Mouse (Mus musculus) limb, embryonic 14.5 days (tissue): ENCODE measurements around the gene Pdgfb. TPM values are rescaled to one million over a fixed set of nuclear protein-coding genes. Genes with fewer than 3 reads are reported as not detected.

Source experiments
- ATAC-seq: fragments of 200-750 bp; cut with Nextera tagmentation; 2 replicates; pipeline ENCODE4 v1.8.0; 2017; ENCODE audit warnings: low read depth, moderate number of reproducible peaks, moderate TSS enrichment; ENCODE audit not compliant: low FRiP score
- DNase-seq: peaks from one replicate; pipeline ENCODE4 v3.0.0-alpha.2; 2015; ENCODE audit warnings: low spot score
- H3K27ac ChIP-seq: fragments of 300-500 bp; sonication (generic); replicated peaks from 2 replicates; pipeline ENCODE4 v1.5.1; 2014; ENCODE audit warnings: low read depth, mild to moderate bottlenecking, low read length, moderate library complexity, mixed read lengths
- H3K27me3 ChIP-seq: fragments of 300-500 bp; sonication (generic); 2 replicates; pipeline ENCODE4 v1.6.1; 2014; ENCODE audit warnings: low read length, mixed read lengths; ENCODE audit not compliant: control insufficient read depth, insufficient read depth
- H3K36me3 ChIP-seq: fragments of 300-500 bp; sonication (generic); 2 replicates; pipeline ENCODE4 v1.6.1; 2014; ENCODE audit warnings: mild to moderate bottlenecking, low read length, moderate library complexity, mixed read lengths; ENCODE audit not compliant: control insufficient read depth, insufficient read depth
- H3K4me1 ChIP-seq: fragments of 300-500 bp; sonication (generic); 2 replicates; pipeline ENCODE4 v1.6.1; 2014; ENCODE audit warnings: antibody characterized with exemption, low read length, mixed read lengths; ENCODE audit not compliant: control insufficient read depth, insufficient read depth
- H3K4me2 ChIP-seq: fragments of 300-500 bp; sonication (generic); replicated peaks from 2 replicates; pipeline ENCODE4 v1.6.1; 2014; ENCODE audit warnings: low read depth, mild to moderate bottlenecking, low read length, moderate library complexity; ENCODE audit not compliant: severe bottlenecking
- H3K4me3 ChIP-seq: fragments of 300-500 bp; sonication (generic); replicated peaks from 2 replicates; pipeline ENCODE4 v1.5.1; 2014; ENCODE audit warnings: low read length
- H3K9ac ChIP-seq: fragments of 300-500 bp; sonication (generic); 2 replicates; pipeline ENCODE4 v1.6.1; 2014; ENCODE audit warnings: mild to moderate bottlenecking, low read depth, low read length, moderate library complexity; ENCODE audit not compliant: severe bottlenecking
- H3K9me3 ChIP-seq: fragments of 300-500 bp; sonication (generic); 2 replicates; pipeline ENCODE4 v1.6.1; 2016; ENCODE audit warnings: low read length; ENCODE audit not compliant: control insufficient read depth
- POLR2A ChIP-seq: fragments of 200-500 bp; IDR thresholded peaks from 2 replicates; pipeline ENCODE4 v1.8.0; 2012; ENCODE audit warnings: inconsistent platforms, mild to moderate bottlenecking, moderate library complexity, borderline replicate concordance; ENCODE audit not compliant: insufficient read depth, insufficient read length; ENCODE audit errors: extremely low read depth
- WGBS: fragments of 180-500 bp; shearing (Covaris S2); extraction: QIAGEN DNeasy Blood & Tissue Kit; methylation state at CpG from one replicate; pipeline ENCODE4 v1.1.7; 2014; 5-methylcytosine and 5-hydroxymethylcytosine counted together
- polyA plus RNA-seq, 2 experiments: library from polyadenylated mRNA; depleted of rRNA in 1 of 2; stranded (reverse) in 1 of 2; unstranded in 1 of 2; fragments of >200 nt; fragmentation: Nextera tagmentation in 1 of 2; extraction: Ambion mirVana in 1 of 2; gene quantifications; 2 replicates each; pipeline versions ENCODE4 v1.2.1 to v1.2.3; 2012 to 2014

Pdgfb gene
- polyA plus RNA-seq, 2 experiments = 4.2 to 15.4 TPM

GRCm38 (mm10) chr15:80051092-80051761 lies 36.5 kb upstream of the Pdgfb start:
- Histone ChIP-seq H3K4me3 (no peak overlapping the region), H3K4me1 (peaks cover 12% of the 10 kb centered on the region), H3K9ac (no peak overlapping the region), H3K27ac (no peak overlapping the region; the same call in 1 of the 2 replicates), H3K4me2 (no peak overlapping the region), H3K27me3 (no peaks in the 10 kb centered on the region), H3K36me3 (no peaks in the 10 kb centered on the region), H3K9me3 (no peaks in the 10 kb centered on the region)
- DNase-seq (no peak), ATAC-seq (no peak)
- TF ChIP-seq POLR2A = no peak
- WGBS = 46% methylated on average over 19 of the region's 19 CpGs

GRCm38 (mm10) chr15:80050093-80050492 lies 35.3 kb upstream of the Pdgfb start:
- 50% methylated on average over 4 of the region's 4 CpGs for WGBS
- H3K4me2 ChIP-seq = no peak overlapping the region
- DNase-seq (no peak), ATAC-seq (no peak)
- H3K9me3 ChIP-seq = no peaks in the 10 kb centered on the region
- no peaks in the 10 kb centered on the region for H3K36me3 ChIP-seq
- no peaks in the 10 kb centered on the region for H3K27me3 ChIP-seq
- H3K27ac ChIP-seq = no peak overlapping the region
- no peak for TF ChIP-seq POLR2A
- H3K9ac ChIP-seq = no peak overlapping the region
- peaks cover 12% of the 10 kb centered on the region for H3K4me1 ChIP-seq
- no peak overlapping the region for H3K4me3 ChIP-seq

GRCm38 (mm10) chr15:80047973-80048372 lies 33.2 kb upstream of the Pdgfb start:
- Histone ChIP-seq H3K4me2 (no peak overlapping the region), H3K4me1 (peaks cover 12% of the 10 kb centered on the region), H3K9ac (no peak overlapping the region), H3K36me3 (no peaks in the 10 kb centered on the region), H3K27me3 (no peaks in the 10 kb centered on the region), H3K9me3 (no peaks in the 10 kb centered on the region), H3K27ac (no peak overlapping the region), H3K4me3 (no peak overlapping the region)
- ATAC-seq (no peak), DNase-seq (no peak)
- no peak for TF ChIP-seq POLR2A
- WGBS = 39% methylated on average over 5 of the region's 5 CpGs

- H3K4me3 ChIP-seq = no peak overlapping the region
- no peak for ATAC-seq
- no peak overlapping the region for H3K27ac ChIP-seq
- DNase-seq = no peak
- no peaks in the 10 kb centered on the region for H3K36me3 ChIP-seq
- no peak for TF ChIP-seq POLR2A
- WGBS = 68% methylated on average over 2 of the region's 2 CpGs
- no peak overlapping the region for H3K9ac ChIP-seq
- H3K4me1 ChIP-seq = peaks cover 12% of the 10 kb centered on the region
- no peaks in the 10 kb centered on the region for H3K9me3 ChIP-seq
- H3K27me3 ChIP-seq = no peaks in the 10 kb centered on the region
- H3K4me2 ChIP-seq = no peak overlapping the region
Observed at GRCm38 (mm10) chr15:80047242-80047641, 32.5 kb upstream of the Pdgfb start.

GRCm38 (mm10) chr15:80045749-80046148 lies 31.0 kb upstream of the Pdgfb start:
- TF ChIP-seq POLR2A = no peak
- WGBS = 94% methylated on average over 2 of the region's 2 CpGs
- Histone ChIP-seq H3K4me1 (peaks cover 5% of the 10 kb centered on the region; the same call in 1 of the 2 replicates), H3K27me3 (no peaks in the 10 kb centered on the region), H3K27ac (no peak overlapping the region), H3K9me3 (no peaks in the 10 kb centered on the region), H3K4me3 (no peak overlapping the region), H3K4me2 (no peak overlapping the region), H3K36me3 (no peaks in the 10 kb centered on the region), H3K9ac (no peak overlapping the region)
- DNase-seq (no peak), ATAC-seq (no peak)
